Mouse (Mus musculus) lung, embryonic 15.5 days (tissue): ENCODE data around the gene C1qtnf6. TPM values are rescaled to one million over a fixed set of nuclear protein-coding genes. Genes with fewer than 3 reads are reported as not detected.

ENCODE experiments used
- ATAC-seq: fragments of 200-750 bp; cut with Nextera tagmentation; 2 replicates; pipeline ENCODE4 v1.8.0; 2017; ENCODE audit warnings: moderate number of reproducible peaks, borderline replicate concordance; ENCODE audit not compliant: low FRiP score, low TSS enrichment; ENCODE audit errors: extremely low read depth
- H3K27ac ChIP-seq: fragments of 300-500 bp; sonication (generic); 2 replicates; pipeline ENCODE4 v1.5.1; 2015; ENCODE audit warnings: moderate library complexity, mild to moderate bottlenecking, inconsistent platforms
- H3K27me3 ChIP-seq: fragments of 300-500 bp; sonication (generic); 2 replicates; pipeline ENCODE4 v1.6.1; 2015; ENCODE audit warnings: inconsistent platforms
- H3K36me3 ChIP-seq: fragments of 300-500 bp; sonication (generic); 2 replicates; pipeline ENCODE4 v1.6.1; 2015; ENCODE audit warnings: inconsistent platforms
- H3K4me1 ChIP-seq: fragments of 300-500 bp; sonication (generic); 2 replicates; pipeline ENCODE4 v1.6.1; 2015; ENCODE audit warnings: inconsistent platforms
- H3K4me2 ChIP-seq: fragments of 300-500 bp; sonication (generic); 2 replicates; pipeline ENCODE4 v1.6.1; 2015; ENCODE audit warnings: inconsistent platforms, mild to moderate bottlenecking, moderate library complexity
- H3K4me3 ChIP-seq: fragments of 300-500 bp; sonication (generic); 2 replicates; pipeline ENCODE4 v1.5.1; 2015; ENCODE audit warnings: mild to moderate bottlenecking, inconsistent platforms
- H3K9ac ChIP-seq: fragments of 300-500 bp; sonication (generic); 2 replicates; pipeline ENCODE4 v1.6.1; 2015; ENCODE audit warnings: inconsistent platforms
- H3K9me3 ChIP-seq: fragments of 300-500 bp; sonication (generic); 2 replicates; pipeline ENCODE4 v1.6.1; 2016; ENCODE audit warnings: inconsistent platforms
- WGBS: fragments of 180-500 bp; shearing (Covaris S2); methylation state at CpG from one replicate; pipeline ENCODE4 v1.1.7; 2015; 5-methylcytosine and 5-hydroxymethylcytosine counted together
- polyA plus RNA-seq: library from polyadenylated mRNA; unstranded; fragments of >200 nt; fragmentation: Nextera tagmentation; extraction: Ambion mirVana; gene quantifications from 2 replicates; pipeline ENCODE4 v1.2.1, GENCODE M21; 2015

Gene C1qtnf6
- polyA plus RNA-seq, 1 experiment from 2014 or later = 33.1 TPM

- Histone ChIP-seq H3K4me2 (no peak overlapping the region), H3K4me1 (no peaks in the 10 kb centered on the region), H3K27me3 (no peaks in the 10 kb centered on the region), H3K27ac (no peak overlapping the region), H3K4me3 (no peak overlapping the region), H3K9ac (no peak overlapping the region), H3K9me3 (no peaks in the 10 kb centered on the region), H3K36me3 (no peaks in the 10 kb centered on the region)
- ATAC-seq = no peak
- 59% methylated on average over 4 of the region's 4 CpGs for WGBS
Measured at GRCm38 (mm10) chr15:78487066-78487465, 44.1 kb downstream of the C1qtnf6 start.

GRCm38 (mm10) chr15:78486564-78486963 is 44.7 kb downstream of the C1qtnf6 start:
- H3K9ac ChIP-seq = no peak overlapping the region
- no peaks in the 10 kb centered on the region for H3K27me3 ChIP-seq
- H3K36me3 ChIP-seq = no peaks in the 10 kb centered on the region
- H3K4me1 ChIP-seq = no peaks in the 10 kb centered on the region
- WGBS = 80% methylated on average over 1 of the region's 1 CpGs
- no peak for ATAC-seq
- no peaks in the 10 kb centered on the region for H3K9me3 ChIP-seq
- H3K27ac ChIP-seq = no peak overlapping the region
- no peak overlapping the region for H3K4me3 ChIP-seq
- H3K4me2 ChIP-seq = no peak overlapping the region

DNA sequence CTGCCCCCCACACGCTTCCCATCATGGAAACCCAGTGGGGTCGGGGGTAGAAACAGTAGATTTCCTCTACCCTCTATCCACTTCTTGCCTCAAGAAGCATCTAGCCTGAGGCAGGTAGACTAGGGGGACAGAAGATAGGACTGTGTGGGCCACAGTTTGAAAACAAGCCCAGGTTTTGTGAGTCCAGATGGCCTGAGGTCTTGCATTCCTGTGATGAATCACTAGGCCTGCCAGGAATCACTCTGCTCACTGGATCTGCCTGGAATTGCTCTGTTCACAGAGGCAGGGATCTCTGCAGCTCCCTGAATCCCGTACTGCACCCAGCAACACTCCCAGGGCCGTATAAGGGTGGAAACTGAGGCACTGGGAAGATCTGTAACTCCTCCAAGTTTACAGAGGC is 47.9 kb downstream of the C1qtnf6 start:
- Histone ChIP-seq H3K9ac (no peak overlapping the region), H3K27me3 (no peaks in the 10 kb centered on the region), H3K36me3 (no peaks in the 10 kb centered on the region), H3K27ac (no peak overlapping the region), H3K4me2 (no peak overlapping the region), H3K9me3 (no peaks in the 10 kb centered on the region), H3K4me1 (0 out of 2 replicates have a peak, but pooled peaks cover 4% of the 10 kb centered on the region), H3K4me3 (no peak overlapping the region)
- WGBS = 73% methylated on average over 4 of the region's 4 CpGs
- no peak for ATAC-seq

GRCm38 (mm10) chr15:78482518-78482917 is 48.7 kb downstream of the C1qtnf6 start:
- no peak overlapping the region for H3K4me2 ChIP-seq
- no peak for ATAC-seq
- H3K4me1 ChIP-seq = 0 out of 2 replicates have a peak, but pooled peaks cover 4% of the 10 kb centered on the region

GRCm38 (mm10) chr15:78481448-78482000 is 49.7 kb downstream of the C1qtnf6 start:
- no peaks in the 10 kb centered on the region for H3K9me3 ChIP-seq
- 52% methylated on average over 9 of the region's 9 CpGs for WGBS
- H3K9ac ChIP-seq = no peak overlapping the region
- H3K4me3 ChIP-seq = no peak overlapping the region
- H3K36me3 ChIP-seq = no peaks in the 10 kb centered on the region
- no peaks in the 10 kb centered on the region for H3K27me3 ChIP-seq
- no peak overlapping the region for H3K4me2 ChIP-seq
- ATAC-seq = no peak
- 0 out of 2 replicates have a peak, but pooled peaks cover 4% of the 10 kb centered on the region for H3K4me1 ChIP-seq
- no peak overlapping the region for H3K27ac ChIP-seq

More at GRCm38 (mm10) chr15:78482518-78482917, 48.7 kb downstream of the C1qtnf6 start:
- 48% methylated on average over 3 of the region's 3 CpGs for WGBS
- H3K4me3 ChIP-seq = no peak overlapping the region
- no peaks in the 10 kb centered on the region for H3K36me3 ChIP-seq
- H3K9ac ChIP-seq = no peak overlapping the region
- H3K27ac ChIP-seq = no peak overlapping the region
- no peaks in the 10 kb centered on the region for H3K9me3 ChIP-seq
- no peaks in the 10 kb centered on the region for H3K27me3 ChIP-seq

DNA sequence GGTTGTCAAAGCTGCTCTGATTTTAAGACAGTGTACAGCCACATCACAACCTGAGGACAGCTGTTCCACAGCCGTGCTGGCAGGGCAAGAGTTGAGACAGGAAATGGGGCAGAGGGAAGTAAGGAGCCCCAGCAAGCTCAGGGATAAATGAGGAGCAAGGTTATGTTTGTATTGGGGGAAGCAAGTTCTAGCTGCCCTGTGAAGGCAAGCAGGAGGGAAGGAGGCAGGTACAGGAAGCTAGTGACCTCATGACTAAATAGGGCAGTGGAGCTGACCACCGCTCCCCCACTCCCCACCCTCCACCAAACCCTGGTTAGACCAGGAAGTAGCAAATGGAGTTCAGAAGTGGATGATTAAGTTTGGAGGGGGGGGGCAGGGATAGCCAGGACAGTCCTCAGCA is 50.2 kb downstream of the C1qtnf6 start:
- Histone ChIP-seq H3K4me3 (no peak overlapping the region), H3K4me2 (no peak overlapping the region), H3K9ac (no peak overlapping the region), H3K9me3 (no peaks in the 10 kb centered on the region), H3K27ac (no peak overlapping the region), H3K36me3 (no peaks in the 10 kb centered on the region), H3K4me1 (0 out of 2 replicates have a peak, but pooled peaks cover 4% of the 10 kb centered on the region), H3K27me3 (no peaks in the 10 kb centered on the region)
- 28% methylated on average over 2 of the region's 2 CpGs for WGBS
- ATAC-seq = no peak

DNA sequence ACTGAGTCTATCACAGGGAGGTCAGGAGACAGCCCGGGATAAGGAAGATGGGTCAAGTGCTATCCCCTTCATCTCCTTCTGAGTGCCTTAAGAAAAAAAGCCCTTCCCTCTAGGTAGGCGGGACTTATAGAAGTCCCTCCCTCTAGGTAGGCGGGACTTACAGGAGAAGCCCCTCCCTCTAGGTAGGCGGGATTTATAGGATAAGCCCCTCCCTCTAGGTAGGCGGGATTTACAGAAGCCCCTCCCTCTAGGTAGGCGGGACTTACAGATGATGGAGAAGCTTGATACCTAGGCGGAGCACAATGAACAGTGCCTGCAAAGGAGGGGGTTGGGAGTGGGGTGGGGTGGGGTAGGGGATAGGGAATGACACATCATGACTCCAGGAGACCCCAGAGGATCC is 51.1 kb downstream of the C1qtnf6 start:
- Histone ChIP-seq H3K36me3 (no peaks in the 10 kb centered on the region), H3K9me3 (no peaks in the 10 kb centered on the region), H3K4me2 (no peak overlapping the region), H3K27ac (no peak overlapping the region), H3K27me3 (no peaks in the 10 kb centered on the region), H3K4me1 (0 out of 2 replicates have a peak, but pooled peaks cover 4% of the 10 kb centered on the region), H3K9ac (no peak overlapping the region), H3K4me3 (no peak overlapping the region)
- 65% methylated on average over 7 of the region's 7 CpGs for WGBS
- no peak for ATAC-seq

GRCm38 (mm10) chr15:78479470-78479869 is 51.7 kb downstream of the C1qtnf6 start:
- 71% methylated on average over 5 of the region's 5 CpGs for WGBS
- no peak overlapping the region for H3K9ac ChIP-seq
- H3K27me3 ChIP-seq = no peaks in the 10 kb centered on the region
- H3K27ac ChIP-seq = no peak overlapping the region
- no peak overlapping the region for H3K4me3 ChIP-seq
- ATAC-seq = no peak
- H3K4me2 ChIP-seq = no peak overlapping the region
- 0 out of 2 replicates have a peak, but pooled peaks cover 4% of the 10 kb centered on the region for H3K4me1 ChIP-seq
- no peaks in the 10 kb centered on the region for H3K36me3 ChIP-seq
- H3K9me3 ChIP-seq = no peaks in the 10 kb centered on the region

DNA sequence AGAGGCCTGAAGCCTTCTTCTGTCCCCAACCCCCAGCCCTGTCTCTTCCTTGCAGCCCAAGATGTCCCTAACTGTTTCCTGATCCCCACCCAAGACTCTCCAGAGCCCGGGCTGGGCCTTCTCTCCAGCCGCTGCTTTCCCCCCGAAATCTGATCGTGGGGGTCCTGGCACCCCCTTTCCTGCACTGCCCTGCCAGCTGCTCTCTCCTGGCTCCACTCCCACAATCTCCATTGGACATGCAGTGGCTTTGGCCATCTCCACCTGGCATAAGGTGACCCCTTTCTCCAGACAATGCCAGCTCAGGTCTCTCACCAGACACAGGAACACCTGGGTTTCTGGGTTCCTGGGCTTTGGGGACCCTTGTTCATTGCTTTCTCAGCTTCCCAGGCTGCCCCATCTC is 53.1 kb downstream of the C1qtnf6 start:
- ATAC-seq = no peak

DNA sequence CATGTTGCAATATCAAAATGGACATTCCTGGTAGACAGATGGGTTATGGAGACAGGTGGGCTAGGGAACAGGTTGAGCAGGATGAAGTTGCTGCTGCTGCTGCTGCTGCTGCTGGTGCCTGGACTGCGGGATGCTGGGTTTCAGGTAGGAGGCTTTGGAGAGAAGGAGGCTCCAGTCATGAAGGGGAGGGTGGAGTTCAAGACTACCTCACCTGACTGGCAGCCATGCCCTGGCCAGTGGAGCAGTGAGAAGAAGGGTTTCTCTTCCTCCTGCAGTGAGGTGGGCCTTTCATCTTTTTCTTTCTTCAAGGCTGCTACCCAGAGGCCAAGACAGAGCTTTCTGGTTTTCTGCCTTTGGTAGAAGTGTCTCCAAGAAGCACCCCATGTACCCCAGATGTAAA is 54.3 kb downstream of the C1qtnf6 start:
- no peak for ATAC-seq
- H3K9ac ChIP-seq = no peak overlapping the region
- WGBS = 63% methylated on average over 1 of the region's 1 CpGs
- H3K9me3 ChIP-seq = no peaks in the 10 kb centered on the region
- no peak overlapping the region for H3K4me2 ChIP-seq
- no peaks in the 10 kb centered on the region for H3K36me3 ChIP-seq
- H3K4me1 ChIP-seq = 0 out of 2 replicates have a peak, but pooled peaks cover 4% of the 10 kb centered on the region
- H3K4me3 ChIP-seq = no peak overlapping the region
- H3K27ac ChIP-seq = no peak overlapping the region
- no peaks in the 10 kb centered on the region for H3K27me3 ChIP-seq

More for the DNA sequence above, 53.1 kb downstream of the C1qtnf6 start:
- H3K9ac ChIP-seq = no peak overlapping the region
- H3K4me2 ChIP-seq = no peak overlapping the region
- WGBS = 81% methylated on average over 4 of the region's 4 CpGs
- H3K9me3 ChIP-seq = no peaks in the 10 kb centered on the region
- no peak overlapping the region for H3K4me3 ChIP-seq
- 0 out of 2 replicates have a peak, but pooled peaks cover 4% of the 10 kb centered on the region for H3K4me1 ChIP-seq
- no peaks in the 10 kb centered on the region for H3K36me3 ChIP-seq
- no peak overlapping the region for H3K27ac ChIP-seq
- H3K27me3 ChIP-seq = no peaks in the 10 kb centered on the region

GRCm38 (mm10) chr15:78475604-78476031 is 55.6 kb downstream of the C1qtnf6 start:
- Histone ChIP-seq H3K9me3 (no peaks in the 10 kb centered on the region), H3K36me3 (no peaks in the 10 kb centered on the region), H3K27ac (no peak overlapping the region), H3K4me3 (no peak overlapping the region), H3K4me2 (no peak overlapping the region), H3K9ac (no peak overlapping the region), H3K27me3 (no peaks in the 10 kb centered on the region), H3K4me1 (no peaks in the 10 kb centered on the region)
- WGBS = 36% methylated on average over 3 of the region's 3 CpGs
- ATAC-seq = no peak

GRCm38 (mm10) chr15:78473442-78473841 is 57.8 kb downstream of the C1qtnf6 start:
- WGBS = 85% methylated on average over 6 of the region's 6 CpGs
- Histone ChIP-seq H3K27me3 (no peaks in the 10 kb centered on the region), H3K27ac (no peak overlapping the region), H3K4me3 (no peak overlapping the region), H3K9me3 (no peaks in the 10 kb centered on the region), H3K36me3 (no peaks in the 10 kb centered on the region), H3K9ac (no peak overlapping the region), H3K4me1 (no peaks in the 10 kb centered on the region), H3K4me2 (no peak overlapping the region)
- no peak for ATAC-seq
